Mouse (Mus musculus) CH12.LX (cell line): ENCODE results near the gene Tmsb15b2. TPM values are rescaled to one million over a fixed set of nuclear protein-coding genes. Genes with fewer than 3 reads are reported as not detected.

Experiments
- DNase-seq: peaks from one replicate; pipeline ENCODE4 v3.0.0-alpha.2; 2013; ENCODE audit errors: extremely low read depth
- H3K27ac ChIP-seq: 2 replicates; pipeline ENCODE4 v1.5.1; 2012; ENCODE audit warnings: low read depth, mild to moderate bottlenecking, control low read depth, moderate library complexity; ENCODE audit not compliant: insufficient read depth
- H3K27me3 ChIP-seq: replicated peaks from 2 replicates; pipeline ENCODE3; 2012; ENCODE audit warnings: inconsistent platforms
- H3K36me3 ChIP-seq, 2 experiments: replicated peaks in 1 of 2; 2 replicates each; pipeline versions ENCODE3 to v1.6.1; 2012; ENCODE audit warnings: inconsistent platforms in 1 of 2, low read length in 1 of 2, mild to moderate bottlenecking in 1 of 2, mixed read lengths in 1 of 2, moderate library complexity in 1 of 2; ENCODE audit not compliant: control insufficient read depth in 1 of 2, insufficient read depth in 1 of 2
- H3K4me1 ChIP-seq, 2 experiments: 2 replicates each; pipeline ENCODE4 v1.6.1; 2012; ENCODE audit warnings: inconsistent platforms in 1 of 2, moderate library complexity in 1 of 2; ENCODE audit not compliant: insufficient read depth in 2 of 2, control insufficient read depth in 1 of 2
- H3K4me2 ChIP-seq: 2 replicates; pipeline ENCODE4 v1.6.1; 2012; ENCODE audit warnings: low read depth, mild to moderate bottlenecking, control low read depth; ENCODE audit not compliant: poor library complexity, insufficient read depth, severe bottlenecking
- H3K4me3 ChIP-seq, 3 experiments: fragments of 150-350 bp in 1 of 3; sonication (generic) in 1 of 3; replicated peaks in 1 of 3; 2 replicates each; pipeline versions ENCODE3 to v1.5.1; 2011 to 2012; ENCODE audit warnings: low read depth in 2 of 3, low read length in 2 of 3, mild to moderate bottlenecking in 2 of 3, moderate library complexity in 2 of 3, control low read depth in 1 of 3, improper control_type of control experiment in 1 of 3, inconsistent platforms in 1 of 3, mixed read lengths in 1 of 3; ENCODE audit not compliant: poor library complexity in 1 of 3
- H3K79me2 ChIP-seq: replicated peaks from 2 replicates; pipeline ENCODE4 v1.6.1; 2012; ENCODE audit warnings: mild to moderate bottlenecking, moderate library complexity; ENCODE audit not compliant: control insufficient read depth, poor library complexity, insufficient read depth, severe bottlenecking; ENCODE audit errors: extremely low read depth
- H3K9ac ChIP-seq: 2 replicates; pipeline ENCODE4 v1.6.1; 2012; ENCODE audit warnings: low read depth, mild to moderate bottlenecking, control low read depth, moderate library complexity; ENCODE audit not compliant: insufficient read depth
- H3K9me3 ChIP-seq: replicated peaks from 2 replicates; pipeline ENCODE3; 2012; ENCODE audit warnings: low read length, inconsistent platforms, mixed read lengths
- BHLHE40 ChIP-seq: IDR thresholded peaks from 2 replicates; pipeline ENCODE4 v1.6.1; 2011; ENCODE audit warnings: mild to moderate bottlenecking, low read depth, low read length, improper control_type of control experiment
- CHD1 ChIP-seq: IDR thresholded peaks from 2 replicates; pipeline ENCODE4 v1.6.1; 2012; ENCODE audit warnings: low read depth, low read length, improper control_type of control experiment, inconsistent platforms
- CTCF ChIP-seq, 2 experiments: IDR thresholded peaks in 1 of 2; conservative IDR thresholded peaks in 1 of 2; 2 replicates each; pipeline ENCODE4 v1.5.1; 2011 to 2012; ENCODE audit warnings: low read depth in 2 of 2, low read length in 2 of 2, improper control_type of control experiment in 1 of 2, inconsistent platforms in 1 of 2, mild to moderate bottlenecking in 1 of 2, moderate library complexity in 1 of 2
- ELF1 ChIP-seq: IDR thresholded peaks from 2 replicates; pipeline ENCODE4 v1.6.1; 2014; ENCODE audit warnings: low read depth, mild to moderate bottlenecking, inconsistent platforms, low read length, improper control_type of control experiment
- EP300 ChIP-seq: IDR thresholded peaks from 2 replicates; pipeline ENCODE4 v1.6.1; 2011; ENCODE audit warnings: low read length, improper control_type of control experiment
- MAFK ChIP-seq: IDR thresholded peaks from 2 replicates; pipeline ENCODE4 v1.6.1; 2011; ENCODE audit warnings: low read length, improper control_type of control experiment; ENCODE audit not compliant: insufficient replicate concordance
- MAX ChIP-seq: IDR thresholded peaks from 2 replicates; pipeline ENCODE4 v1.6.1; 2011; ENCODE audit warnings: low read length, improper control_type of control experiment
- MAZ ChIP-seq: IDR thresholded peaks from 2 replicates; pipeline ENCODE4 v1.6.1; 2012; ENCODE audit warnings: low read depth, mild to moderate bottlenecking, inconsistent platforms, low read length, improper control_type of control experiment, moderate library complexity
- MXI1 ChIP-seq: IDR thresholded peaks from 2 replicates; pipeline ENCODE4 v1.6.1; 2011; ENCODE audit warnings: mild to moderate bottlenecking, low read depth, low read length, improper control_type of control experiment
- MYC ChIP-seq: IDR thresholded peaks from 2 replicates; pipeline ENCODE4 v1.6.1; 2011; ENCODE audit warnings: low read depth, mild to moderate bottlenecking, improper control_type of control experiment, low read length
- NELFE ChIP-seq: IDR thresholded peaks from 2 replicates; pipeline ENCODE4 v1.6.1; 2011; ENCODE audit warnings: low read depth, low read length, improper control_type of control experiment
- NRF1 ChIP-seq: IDR thresholded peaks from 2 replicates; pipeline ENCODE4 v1.6.1; 2014; ENCODE audit warnings: low read depth, mild to moderate bottlenecking, inconsistent platforms, low read length, improper control_type of control experiment, moderate library complexity
- POLR2A ChIP-seq: IDR thresholded peaks from 2 replicates; pipeline ENCODE4 v1.6.1; 2011; ENCODE audit warnings: low read depth, mild to moderate bottlenecking, improper control_type of control experiment, low read length
- RAD21 ChIP-seq: IDR thresholded peaks from 2 replicates; pipeline ENCODE4 v1.6.1; 2011; ENCODE audit warnings: low read depth, mild to moderate bottlenecking, low read length, improper control_type of control experiment, moderate library complexity
- TBP ChIP-seq: conservative IDR thresholded peaks from 2 replicates; pipeline ENCODE4 v1.6.1; 2011; ENCODE audit warnings: low read depth, low read length, improper control_type of control experiment
- UBTF ChIP-seq: IDR thresholded peaks from 2 replicates; pipeline ENCODE4 v1.6.1; 2012; ENCODE audit warnings: low read depth, mild to moderate bottlenecking, inconsistent platforms, low read length, improper control_type of control experiment, moderate library complexity
- USF2 ChIP-seq: conservative IDR thresholded peaks from 2 replicates; pipeline ENCODE4 v1.6.1; 2011; ENCODE audit warnings: low read depth, low read length, improper control_type of control experiment
- ZC3H11A ChIP-seq: IDR thresholded peaks from 2 replicates; pipeline ENCODE4 v1.6.1; 2012; ENCODE audit warnings: low read depth, mild to moderate bottlenecking, inconsistent platforms, low read length, improper control_type of control experiment
- ZKSCAN1 ChIP-seq: IDR thresholded peaks from 2 replicates; pipeline ENCODE4 v1.6.1; 2012; ENCODE audit warnings: low read depth, inconsistent platforms, low read length, improper control_type of control experiment, borderline replicate concordance
- ZNF384 ChIP-seq: IDR thresholded peaks from 2 replicates; pipeline ENCODE4 v1.6.1; 2012; ENCODE audit warnings: low read depth, low read length, improper control_type of control experiment, inconsistent platforms
- dilution Hi-C: fragments of 300-500 bp; cut with MboI; formaldehyde crosslinking; loops from 2 replicates; pipeline ENCODE4 v1.14.3; 2020; ENCODE audit warnings: low sequenced_read_pairs; ENCODE audit not compliant: extremely low pct_unique_long_range_greater_than_20kb, extremely low pct_ligation_motif_present
- in situ Hi-C: fragments of 300-500 bp; cut with MboI; formaldehyde crosslinking; loops from 3 replicates; pipeline ENCODE4 v1.14.3; 2019; ENCODE audit warnings: low sequenced_read_pairs, low pct_ligation_motif_present, low pct_unique_long_range_greater_than_20kb, mixed read lengths
- polyA plus RNA-seq: library from polyadenylated mRNA; unstranded; fragments of >175 nt; gene quantifications from 2 replicates; pipeline ENCODE4 v1.2.1, GENCODE M21; 2012; ENCODE audit warnings: low read depth; ENCODE audit not compliant: insufficient read length
- total RNA-seq, 2 experiments: library from RNA; depleted of rRNA; stranded (reverse); fragments of 300-350 nt in 1 of 2; fragments of >200 nt in 1 of 2; gene quantifications; 2 replicates each; pipeline ENCODE4 v1.2.3; 2012 to 2014

Gene Tmsb15b2
- total and polyA plus RNA-seq, 3 experiments, result 0.38 to 106 (median 13.7) TPM

DNA sequence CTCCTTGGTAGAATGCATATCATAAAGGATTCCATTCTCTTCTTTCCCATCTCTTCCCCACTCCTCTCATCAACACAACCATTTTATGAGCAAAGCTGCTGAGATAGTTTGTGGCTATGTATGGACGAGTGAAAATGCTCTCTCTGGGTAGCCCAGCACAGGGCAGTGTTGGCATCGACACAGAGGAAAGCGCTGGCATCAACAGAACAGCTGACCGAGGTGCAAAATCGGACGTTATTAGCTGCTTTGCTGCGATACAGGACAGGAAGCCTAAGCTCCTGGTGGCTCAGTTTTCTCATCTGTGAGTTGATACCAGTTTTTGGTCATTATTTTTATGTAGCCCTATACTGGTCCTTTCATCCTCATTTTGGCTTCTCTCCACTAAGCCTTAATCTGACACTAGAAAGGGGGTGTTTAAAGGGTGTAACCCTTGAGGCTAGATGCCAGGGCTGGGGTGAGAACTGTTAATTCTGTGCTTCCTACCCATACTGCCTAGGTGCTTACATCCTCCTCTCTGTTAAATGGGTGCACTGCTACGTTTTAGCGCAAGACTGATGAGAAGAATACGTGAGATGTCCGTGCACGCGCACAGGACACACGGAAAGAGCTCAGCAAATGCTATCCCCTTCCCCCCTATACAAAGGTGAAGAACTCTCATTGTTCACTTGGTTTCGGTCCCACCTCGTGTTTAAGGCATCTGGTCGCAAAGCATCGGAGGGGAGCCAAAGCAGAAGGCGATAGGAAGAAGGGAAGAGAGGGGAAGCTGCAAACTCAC lies 17.1 kb upstream of the Tmsb15b2 start:
- Histone ChIP-seq H3K79me2 (no peaks in the 10 kb centered on the region), H3K9me3 (no peaks in the 10 kb centered on the region), H3K27ac (no peak overlapping the region), H3K4me1 (peaks cover 4 to 22% of the 10 kb centered on the region in 2 experiments), H3K4me3 (peak overlapping the region in 2 of 3 experiments; percentile 49 to 82), H3K36me3 (peaks cover 0 to 9% of the 10 kb centered on the region in 2 experiments), H3K4me2 (peak overlapping the region; percentile 67), H3K27me3 (no peaks in the 10 kb centered on the region), H3K9ac (peak overlapping the region; percentile 13; the same call in 1 of the 2 replicates)
- in situ Hi-C loops (no loop called here), dilution Hi-C loops (no loop called here)
- no peak for DNase-seq
- TF ChIP-seq UBTF (no peak), MAZ (no peak), RAD21 (no peak), CHD1 (no peak), EP300 (no peak), ZC3H11A (no peak)
- TF ChIP-seq, all 38 proteins: peak for 0

DNA sequence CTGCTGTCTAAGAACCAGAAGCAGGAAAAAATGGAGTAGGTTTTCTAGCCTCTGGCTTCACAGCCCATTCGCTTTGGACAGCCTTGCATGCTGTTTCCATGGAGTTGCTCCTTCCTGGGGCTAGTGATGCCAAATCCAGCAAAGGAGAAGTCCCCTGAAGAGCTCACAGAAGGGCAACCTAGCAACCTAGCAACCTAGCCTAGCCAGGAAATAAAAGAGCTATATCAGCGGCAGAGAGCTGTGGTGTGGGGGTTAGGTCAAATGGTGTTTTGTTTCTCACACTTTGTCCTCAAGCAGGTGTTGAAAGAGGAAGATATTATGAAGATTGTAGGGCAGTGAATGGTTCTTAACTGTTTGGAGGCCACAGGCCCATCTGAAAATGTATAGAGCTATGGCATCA lies 16.0 kb upstream of the Tmsb15b2 start:
- Histone ChIP-seq H3K9me3 (no peaks in the 10 kb centered on the region), H3K79me2 (no peaks in the 10 kb centered on the region), H3K4me3 (peak overlapping the region in 1 of 3 experiments; percentile 8), H3K27ac (no peak overlapping the region), H3K9ac (no peak overlapping the region), H3K36me3 (peaks cover 0 to 9% of the 10 kb centered on the region in 2 experiments), H3K4me2 (no peak overlapping the region), H3K4me1 (peaks cover 3 to 18% of the 10 kb centered on the region in 2 experiments), H3K27me3 (no peaks in the 10 kb centered on the region)
- dilution Hi-C loops, result no loop called here
- no peak for TF ChIP-seq NRF1
- TF ChIP-seq USF2, result no peak
- TF ChIP-seq ZC3H11A, result no peak
- no peak for TF ChIP-seq BHLHE40
- no peak for TF ChIP-seq EP300
- TF ChIP-seq TBP, result no peak
- no peak for TF ChIP-seq ZKSCAN1
- TF ChIP-seq MAX, result no peak
- no peak for TF ChIP-seq CTCF (conservative IDR thresholded peaks at IDR 0.05 in 1 of 2, IDR thresholded peaks at IDR 0.05 in 1 of 2; ENCODE audit: low read depth in 2 of 2, low read length in 2 of 2)
- TF ChIP-seq MYC, result no peak
- no peak for TF ChIP-seq NELFE
- TF ChIP-seq MAFK, result no peak
- TF ChIP-seq ELF1, result no peak
- TF ChIP-seq POLR2A, result no peak
- TF ChIP-seq ZNF384, result no peak
- TF ChIP-seq MXI1, result no peak
- TF ChIP-seq MAZ, result no peak
- no peak for TF ChIP-seq RAD21
- TF ChIP-seq CHD1, result no peak
- in situ Hi-C loops, result no loop called here
- DNase-seq, result no peak
